Mouse (Mus musculus): ENCODE data around the gene Eng.
A peak's percentile ranks its signal among the peaks of the same experiment; 100 is the strongest.

Eng gene

GRCm38 (mm10) chr2:32624111-32624748 lies 22.2 kb upstream of the Eng start:
- DNase-seq, result no peak

- no peak for DNase-seq
These were observed 21.1 kb upstream of the Eng start for GRCm38 (mm10) chr2:32625212-32625872.

DNA sequence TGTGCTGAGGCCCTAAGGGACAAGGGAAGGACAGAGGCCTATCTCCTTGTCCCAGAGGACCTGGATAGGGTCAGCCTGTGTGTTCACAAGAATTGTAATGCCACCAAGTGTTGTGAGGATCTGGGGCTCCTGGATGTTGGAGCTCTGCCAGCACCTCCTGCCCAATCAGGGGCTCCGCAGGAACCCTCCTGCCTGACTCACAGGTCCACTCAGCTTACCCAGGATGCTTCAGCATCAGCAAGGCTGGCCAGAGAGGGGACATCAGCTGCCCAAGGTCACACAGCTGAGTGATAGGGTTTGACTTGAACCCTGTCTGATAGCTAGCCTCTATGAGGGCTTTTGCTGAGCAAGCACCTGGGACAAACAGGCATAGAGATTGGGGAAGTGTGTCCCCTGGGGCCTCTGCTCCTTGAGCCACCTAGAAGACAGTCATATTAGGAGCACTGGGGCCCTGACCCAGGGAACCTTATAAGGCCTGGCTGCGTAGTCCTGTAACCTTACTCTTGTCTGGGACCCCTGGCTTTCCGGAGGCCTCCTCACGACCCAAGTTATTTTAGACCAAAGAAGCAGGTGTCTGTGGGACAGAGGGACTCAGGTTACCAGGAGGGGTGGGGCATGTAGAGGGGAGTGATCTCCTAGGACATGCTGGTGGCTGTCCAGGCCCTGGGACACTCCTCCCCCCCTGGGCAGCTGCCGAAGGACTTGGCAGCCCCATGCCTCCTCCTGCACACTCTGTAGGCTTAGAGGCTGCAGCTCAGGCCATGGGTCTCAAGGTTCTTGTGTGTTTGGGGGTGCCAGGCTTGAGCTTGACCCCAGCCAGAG lies 20.3 kb upstream of the Eng start:
- no peak for DNase-seq

DNA sequence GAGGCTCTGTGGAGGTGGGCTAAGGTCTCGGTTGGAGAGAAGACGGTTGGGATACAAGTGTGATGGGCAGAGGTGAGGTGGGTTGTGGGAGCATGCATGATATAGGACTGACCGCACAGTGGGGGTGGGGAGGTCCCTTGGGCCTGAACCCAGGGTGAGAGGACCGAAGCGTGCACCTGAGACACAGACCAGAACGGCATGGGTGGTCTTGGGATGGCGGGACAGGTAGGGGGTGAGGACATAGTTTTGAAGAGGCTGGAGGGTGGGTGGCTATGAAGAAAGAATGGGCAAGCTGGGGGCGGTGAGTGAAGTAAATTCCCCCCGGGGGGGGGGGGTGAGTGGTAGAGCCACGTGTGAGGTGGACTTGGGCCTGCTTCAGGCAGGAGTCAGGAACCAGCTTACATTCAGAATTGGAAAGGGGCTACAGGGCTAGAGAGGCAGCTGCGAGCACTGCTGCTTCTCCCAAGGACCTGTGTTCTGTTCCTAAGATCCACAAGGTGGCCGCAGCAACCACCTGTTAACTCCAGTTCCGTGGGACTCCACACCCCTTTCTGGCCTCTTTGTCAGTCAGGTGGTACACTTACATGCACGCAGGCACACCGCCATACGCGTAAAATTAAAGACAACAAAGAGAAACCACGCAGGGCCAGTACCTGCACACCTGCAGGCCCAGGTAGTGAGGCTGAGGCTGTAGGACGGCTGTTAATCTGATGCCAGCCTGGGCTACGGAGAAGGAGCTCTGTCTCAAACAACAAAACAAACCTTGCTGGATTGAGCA lies 18.9 kb upstream of the Eng start:
- DNase-seq, result no peak

GRCm38 (mm10) chr2:32628044-32628550 lies 18.3 kb upstream of the Eng start:
- no peak for DNase-seq

DNA sequence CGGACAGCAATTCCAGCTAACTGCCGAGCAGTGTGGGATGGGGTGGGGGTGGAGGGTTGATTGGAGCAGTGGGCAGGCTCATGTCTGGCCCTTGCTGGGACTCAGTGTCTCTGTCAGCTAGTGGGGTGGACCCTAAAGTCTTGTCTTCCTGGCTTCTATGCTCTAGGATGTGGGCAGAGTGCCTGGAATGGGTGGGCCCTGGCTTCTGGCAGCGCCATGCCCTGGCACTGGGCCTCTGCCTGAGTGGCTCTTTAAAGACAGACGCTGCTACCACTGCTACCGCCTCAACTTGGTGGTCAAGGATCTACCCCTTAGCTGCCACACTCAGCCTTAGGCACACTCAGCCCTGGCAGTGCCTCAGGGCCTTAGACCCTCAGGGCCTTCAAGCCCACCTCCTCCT lies 17.7 kb upstream of the Eng start:
- DNase-seq, result no peak

- no peak for DNase-seq
These were observed 17.0 kb upstream of the Eng start for GRCm38 (mm10) chr2:32629276-32629976.

- no peak for DNase-seq
These were observed 16.4 kb upstream of the Eng start for GRCm38 (mm10) chr2:32630036-32630435.

DNA sequence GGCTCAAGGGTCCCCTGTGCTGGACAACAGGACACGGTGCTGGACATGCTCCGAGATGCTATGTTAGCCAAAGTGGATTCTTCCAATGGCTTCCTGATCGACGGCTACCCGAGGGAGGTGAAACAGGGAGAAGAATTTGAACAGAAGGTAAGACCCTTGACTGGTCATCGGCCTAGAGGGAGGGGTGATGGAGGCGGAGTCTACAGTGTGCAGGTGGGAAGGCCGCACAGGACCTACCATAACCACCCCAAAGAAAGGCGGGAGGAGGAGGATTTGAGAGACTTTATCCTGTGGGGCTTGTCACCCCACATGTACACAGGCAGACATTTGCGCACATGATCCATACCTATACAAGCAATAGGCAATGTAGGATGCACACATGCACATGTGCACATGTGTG lies 15.3 kb upstream of the Eng start:
- no peak for DNase-seq

- DNase-seq, result peak; percentile 83
These were observed 14.5 kb upstream of the Eng start for GRCm38 (mm10) chr2:32631737-32632394.

- DNase-seq, result no peak
These were observed 12.7 kb upstream of the Eng start for GRCm38 (mm10) chr2:32633660-32634059.

GRCm38 (mm10) chr2:32634277-32635105 lies 11.9 kb upstream of the Eng start:
- DNase-seq, result no peak

DNA sequence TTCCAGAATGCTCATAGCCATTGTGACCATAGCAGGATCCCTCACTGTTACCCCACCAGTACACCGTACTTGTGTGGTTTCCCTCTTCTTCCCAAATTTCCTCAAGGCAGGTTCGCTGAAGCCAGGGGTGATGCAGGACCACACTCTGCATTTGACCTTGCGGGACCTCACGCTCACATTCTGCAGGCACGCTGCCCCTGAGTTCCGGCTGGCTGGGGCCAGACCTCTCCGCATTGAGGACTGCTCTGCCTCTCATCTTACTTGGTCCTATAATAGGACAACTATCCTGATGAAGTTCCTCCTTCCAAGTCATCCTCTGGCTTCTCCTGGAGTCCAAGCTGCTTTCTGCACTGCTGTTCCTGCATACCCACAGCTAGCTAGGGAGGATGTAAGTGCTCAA lies 9.8 kb upstream of the Eng start:
- no peak for DNase-seq

DNA sequence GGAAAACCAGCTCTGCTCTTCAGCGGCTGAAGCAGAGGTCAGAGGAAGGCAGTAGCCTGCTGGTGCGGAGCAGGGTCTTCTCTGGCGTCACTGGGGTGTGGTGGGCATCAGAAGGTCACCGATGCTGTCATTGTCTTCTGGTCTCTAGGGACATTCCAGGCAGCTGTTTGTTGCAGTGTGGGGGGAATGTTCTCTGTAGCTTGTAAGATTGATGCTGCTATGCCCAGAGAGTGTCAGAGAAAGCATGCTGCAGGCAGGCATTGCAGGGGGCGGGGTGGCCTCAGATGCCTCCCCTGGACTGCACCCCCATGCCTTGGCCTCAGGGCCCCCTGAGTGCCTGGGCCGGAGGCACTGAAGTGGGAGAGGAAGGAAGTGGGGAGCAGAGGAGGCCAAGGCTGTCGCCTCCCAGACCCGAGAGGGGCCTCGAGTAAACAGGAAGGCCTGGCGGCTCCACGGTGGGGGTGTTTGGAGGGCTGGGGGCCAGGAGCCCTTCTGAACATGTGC lies 8.6 kb upstream of the Eng start:
- peak; percentile 87 for DNase-seq

- DNase-seq, result no peak
These were observed 6.8 kb upstream of the Eng start for GRCm38 (mm10) chr2:32639632-32640031.

- no peak for DNase-seq
These were observed 5.8 kb upstream of the Eng start for GRCm38 (mm10) chr2:32640550-32641051.

GRCm38 (mm10) chr2:32641810-32642209 lies 4.6 kb upstream of the Eng start:
- no peak for DNase-seq

DNA sequence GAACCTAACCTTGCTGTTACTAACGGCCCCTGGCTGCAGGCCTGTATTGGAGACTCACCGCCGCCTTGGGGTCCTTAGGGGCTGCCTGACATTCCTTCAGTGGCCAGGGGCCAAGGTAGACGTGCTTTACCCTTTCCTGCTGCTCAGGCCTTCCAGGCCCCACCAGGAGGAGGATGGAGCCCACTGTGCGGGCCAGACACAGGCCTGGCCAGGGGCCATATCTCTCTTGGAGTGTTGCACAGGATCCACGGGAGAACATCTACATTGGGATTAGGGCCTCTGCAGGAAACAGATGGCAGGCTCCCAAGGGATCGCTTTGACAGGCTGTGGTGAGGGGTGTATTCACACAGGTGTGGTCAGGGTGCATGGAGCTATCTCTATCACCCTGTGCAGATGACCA lies 3.6 kb upstream of the Eng start:
- DNase-seq, result no peak

GRCm38 (mm10) chr2:32644083-32644482 lies 2.3 kb upstream of the Eng start:
- DNase-seq, result no peak

GRCm38 (mm10) chr2:32644799-32645475 lies 1.5 kb upstream of the Eng start:
- no peak for DNase-seq

All from thymus, postnatal 14 days (tissue).